Mouse (Mus musculus): Measurements from ENCODE around the gene Dhcr7. TPM values are rescaled to one million over a fixed set of nuclear protein-coding genes. Genes with fewer than 3 reads are reported as not detected.
A peak's percentile ranks its signal among the peaks of the same experiment; 100 is the strongest.

Gene Dhcr7
- polyA plus RNA-seq, 1 experiment from 2014 or later, result 23.9 TPM

GRCm38 (mm10) chr7:143848768-143849482 lies 26.0 kb downstream of the Dhcr7 start:
- Histone ChIP-seq H3K9me3 (ENCODE audit: control insufficient read depth, low read length) (no peaks in the 10 kb centered on the region), H3K9ac (ENCODE audit: low read length) (no peak overlapping the region), H3K27ac (replicated peaks) (no peak overlapping the region), H3K4me3 (ENCODE audit: low read depth, low read length) (no peak overlapping the region), H3K36me3 (ENCODE audit: control insufficient read depth, insufficient read depth, low read length) (peaks cover 19% of the 10 kb centered on the region), H3K27me3 (ENCODE audit: control insufficient read depth, insufficient read depth, low read length) (no peaks in the 10 kb centered on the region), H3K4me2 (replicated peaks; ENCODE audit: low read depth) (no peak overlapping the region), H3K4me1 (replicated peaks; ENCODE audit: control insufficient read depth, insufficient read depth) (no peaks in the 10 kb centered on the region)
- ATAC-seq (ENCODE audit: low FRiP score, low TSS enrichment), result peak; percentile 79
- DNase-seq (ENCODE audit: low spot score), result peak; percentile 23
- 69% methylated on average over 6 of the region's 8 CpGs for WGBS
- TF ChIP-seq EP300 (optimal IDR thresholded peaks at IDR 0.05), result no peak

DNA sequence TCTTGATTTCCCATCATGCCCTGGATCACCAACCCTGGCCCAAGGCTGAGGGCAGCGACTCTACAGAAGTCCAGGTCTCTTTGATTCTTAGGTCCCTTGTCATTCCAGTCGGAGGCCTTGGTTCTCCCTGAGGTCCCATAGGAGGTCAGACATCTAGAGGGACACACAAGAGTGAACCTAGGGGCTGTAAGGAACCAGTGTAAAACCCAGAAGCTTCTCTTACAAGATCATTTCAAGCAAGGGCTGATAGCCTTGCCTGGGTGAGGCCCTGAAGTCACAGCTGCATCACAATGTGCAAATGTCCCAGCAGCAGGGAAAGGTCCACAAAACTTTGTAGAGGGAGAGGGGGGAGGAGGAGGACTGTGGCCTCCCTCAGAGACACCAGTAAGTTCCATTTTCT lies 43.6 kb downstream of the Dhcr7 start, which contains the start of gene Gm498:
TSS of gene Gm498 (plus strand) at position 301 of the 400 bp plus-strand sequence.
- H3K27ac ChIP-seq (replicated peaks), result no peak within 1 kb of the TSS
- H3K9me3 ChIP-seq (ENCODE audit: control insufficient read depth, low read length), result no peaks in the 10 kb centered on the region
- no peak within 1 kb of the TSS for H3K4me2 ChIP-seq (replicated peaks; ENCODE audit: low read depth)
- H3K4me1 ChIP-seq (replicated peaks; ENCODE audit: control insufficient read depth, insufficient read depth), result no peaks in the 10 kb centered on the region
- no peak within 1 kb of the TSS for H3K9ac ChIP-seq (ENCODE audit: low read length)
- ATAC-seq (ENCODE audit: low FRiP score, low TSS enrichment) (no peak), DNase-seq (ENCODE audit: low spot score) (no peak)
- no peaks in the 10 kb centered on the region for H3K27me3 ChIP-seq (ENCODE audit: control insufficient read depth, insufficient read depth, low read length)
- no peak for TF ChIP-seq EP300 (optimal IDR thresholded peaks at IDR 0.05)
- TF ChIP-seq CTCF (IDR thresholded peaks at IDR 0.05; ENCODE audit: low read depth), result no peak
- 70% methylated on average over 2 of the region's 2 CpGs for WGBS
- no peak within 1 kb of the TSS for H3K4me3 ChIP-seq (ENCODE audit: low read depth, low read length)
- no peaks in the 10 kb centered on the region for H3K36me3 ChIP-seq (ENCODE audit: control insufficient read depth, insufficient read depth, low read length)

GRCm38 (mm10) chr7:143868874-143869273 lies 45.9 kb downstream of the Dhcr7 start:
- DNase-seq (ENCODE audit: low spot score), result no peak
- 83% methylated on average over 4 of the region's 4 CpGs for WGBS
- Histone ChIP-seq H3K4me3 (ENCODE audit: low read depth, low read length) (no peak overlapping the region), H3K36me3 (ENCODE audit: control insufficient read depth, insufficient read depth, low read length) (no peaks in the 10 kb centered on the region), H3K9ac (ENCODE audit: low read length) (no peak overlapping the region), H3K4me1 (replicated peaks; ENCODE audit: control insufficient read depth, insufficient read depth) (no peaks in the 10 kb centered on the region), H3K9me3 (ENCODE audit: control insufficient read depth, low read length) (0 out of 2 replicates have a peak, but pooled peaks cover 2% of the 10 kb centered on the region), H3K4me2 (replicated peaks; ENCODE audit: low read depth) (no peak overlapping the region), H3K27me3 (ENCODE audit: control insufficient read depth, insufficient read depth, low read length) (no peaks in the 10 kb centered on the region), H3K27ac (replicated peaks) (no peak overlapping the region)
- TF ChIP-seq CTCF (IDR thresholded peaks at IDR 0.05; ENCODE audit: low read depth) (no peak), EP300 (optimal IDR thresholded peaks at IDR 0.05) (no peak)
- ATAC-seq (ENCODE audit: low FRiP score, low TSS enrichment), result no peak

GRCm38 (mm10) chr7:143883717-143884116 lies 60.8 kb downstream of the Dhcr7 start:
- H3K9ac ChIP-seq (ENCODE audit: low read length), result no peak overlapping the region
- no peak for TF ChIP-seq CTCF (IDR thresholded peaks at IDR 0.05; ENCODE audit: low read depth)
- no peak for TF ChIP-seq EP300 (optimal IDR thresholded peaks at IDR 0.05)
- ATAC-seq (ENCODE audit: low FRiP score, low TSS enrichment) (no peak), DNase-seq (ENCODE audit: low spot score) (no peak)
- H3K4me1 ChIP-seq (replicated peaks; ENCODE audit: control insufficient read depth, insufficient read depth), result no peaks in the 10 kb centered on the region
- no peak overlapping the region for H3K4me3 ChIP-seq (ENCODE audit: low read depth, low read length)
- no peak overlapping the region for H3K27ac ChIP-seq (replicated peaks)
- 65% methylated on average over 6 of the region's 6 CpGs for WGBS
- H3K4me2 ChIP-seq (replicated peaks; ENCODE audit: low read depth), result no peak overlapping the region
- H3K27me3 ChIP-seq (ENCODE audit: control insufficient read depth, insufficient read depth, low read length), result no peaks in the 10 kb centered on the region
- H3K36me3 ChIP-seq (ENCODE audit: control insufficient read depth, insufficient read depth, low read length), result no peaks in the 10 kb centered on the region
- H3K9me3 ChIP-seq (ENCODE audit: control insufficient read depth, low read length), result no peaks in the 10 kb centered on the region

DNA sequence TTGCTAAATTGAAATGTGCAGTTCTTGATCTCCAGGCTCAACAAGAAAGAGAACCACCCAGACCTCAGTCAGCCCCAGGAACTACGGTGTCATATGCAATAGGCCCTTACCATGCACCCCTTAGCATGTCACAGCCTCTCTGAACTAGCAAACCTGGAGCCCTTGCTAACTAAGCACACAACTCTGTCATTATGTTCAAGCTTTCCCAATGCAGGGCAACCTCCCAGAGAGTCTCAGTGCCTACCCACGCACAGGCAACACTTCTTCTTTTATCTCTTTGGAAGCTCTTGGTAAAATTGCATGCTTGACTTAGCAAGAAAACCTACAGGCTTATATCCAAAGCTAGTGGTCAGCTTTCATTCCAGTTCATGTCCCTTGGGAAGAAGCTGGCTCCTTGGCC lies 68.2 kb downstream of the Dhcr7 start:
- Histone ChIP-seq H3K36me3 (ENCODE audit: control insufficient read depth, insufficient read depth, low read length) (no peaks in the 10 kb centered on the region), H3K9me3 (ENCODE audit: control insufficient read depth, low read length) (no peaks in the 10 kb centered on the region), H3K27me3 (ENCODE audit: control insufficient read depth, insufficient read depth, low read length) (no peaks in the 10 kb centered on the region), H3K9ac (ENCODE audit: low read length) (no peak overlapping the region), H3K4me1 (replicated peaks; ENCODE audit: control insufficient read depth, insufficient read depth) (no peaks in the 10 kb centered on the region), H3K4me3 (ENCODE audit: low read depth, low read length) (no peak overlapping the region), H3K27ac (replicated peaks) (no peak overlapping the region), H3K4me2 (replicated peaks; ENCODE audit: low read depth) (no peak overlapping the region)
- ATAC-seq (ENCODE audit: low FRiP score, low TSS enrichment), result no peak
- TF ChIP-seq CTCF (IDR thresholded peaks at IDR 0.05; ENCODE audit: low read depth), result no peak
- no peak for TF ChIP-seq EP300 (optimal IDR thresholded peaks at IDR 0.05)
- WGBS, result 81% methylated on average over 2 of the region's 2 CpGs
- DNase-seq (ENCODE audit: low spot score), result no peak

DNA sequence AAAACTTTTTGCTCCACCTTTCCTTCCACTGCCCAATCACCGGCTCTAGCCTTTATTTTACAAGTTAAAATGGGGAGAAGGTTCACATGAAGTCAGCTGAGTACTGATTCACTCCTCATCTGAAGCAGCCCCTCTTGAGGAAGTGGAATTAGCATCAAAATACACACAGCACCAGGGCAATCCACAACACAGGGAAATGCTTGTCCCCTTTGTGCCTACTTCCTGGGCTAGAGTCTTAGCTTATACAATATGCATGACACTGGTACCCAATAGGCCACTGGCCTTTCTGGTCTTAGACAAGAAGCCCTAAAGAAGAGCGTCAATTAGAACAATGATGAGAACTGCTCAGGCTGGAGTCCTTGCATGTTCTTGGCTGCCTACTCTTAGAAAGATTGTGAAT lies 69.4 kb downstream of the Dhcr7 start:
- no peak for ATAC-seq (ENCODE audit: low FRiP score, low TSS enrichment)
- H3K9ac ChIP-seq (ENCODE audit: low read length), result no peak overlapping the region
- no peak overlapping the region for H3K4me3 ChIP-seq (ENCODE audit: low read depth, low read length)
- no peak for DNase-seq (ENCODE audit: low spot score)
- no peaks in the 10 kb centered on the region for H3K27me3 ChIP-seq (ENCODE audit: control insufficient read depth, insufficient read depth, low read length)
- no peaks in the 10 kb centered on the region for H3K9me3 ChIP-seq (ENCODE audit: control insufficient read depth, low read length)
- no peaks in the 10 kb centered on the region for H3K4me1 ChIP-seq (replicated peaks; ENCODE audit: control insufficient read depth, insufficient read depth)
- 72% methylated on average over 2 of the region's 2 CpGs for WGBS
- no peaks in the 10 kb centered on the region for H3K36me3 ChIP-seq (ENCODE audit: control insufficient read depth, insufficient read depth, low read length)
- TF ChIP-seq EP300 (optimal IDR thresholded peaks at IDR 0.05) (no peak), CTCF (IDR thresholded peaks at IDR 0.05; ENCODE audit: low read depth) (no peak)
- H3K27ac ChIP-seq (replicated peaks), result no peak overlapping the region
- H3K4me2 ChIP-seq (replicated peaks; ENCODE audit: low read depth), result no peak overlapping the region

Small RNAs within 50 kb of the gene (microRNA-seq; reads per million reads assigned to microRNA genes)
- gene Gm22064, result not detected

Other genes starting within 250 kb of the Dhcr7 start
- gene Cars, start 223.1 kb upstream of the Dhcr7 start, polyA plus RNA-seq (2015; fragmentation: Nextera tagmentation; extraction: Ambion mirVana), result 45.5 and 53.7 TPM in 2 replicates
- gene Tnfrsf26, start 194.4 kb upstream of the Dhcr7 start, polyA plus RNA-seq (2015; fragmentation: Nextera tagmentation; extraction: Ambion mirVana), result 0.13 and 0.17 TPM in 2 replicates
- gene Tnfrsf22, start 173.5 kb upstream of the Dhcr7 start, polyA plus RNA-seq (2015; fragmentation: Nextera tagmentation; extraction: Ambion mirVana), result 3.9 and 4.7 TPM in 2 replicates
- 2.9 and 4.0 TPM in 2 replicates for gene Tnfrsf23, start 137.3 kb upstream of the Dhcr7 start, polyA plus RNA-seq (2015; fragmentation: Nextera tagmentation; extraction: Ambion mirVana)
- 29.9 and 32.0 TPM in 2 replicates for gene Osbpl5, start 66.2 kb upstream of the Dhcr7 start, polyA plus RNA-seq (2015; fragmentation: Nextera tagmentation; extraction: Ambion mirVana)
- gene Mrgprg, start 56.2 kb upstream of the Dhcr7 start, polyA plus RNA-seq (2015; fragmentation: Nextera tagmentation; extraction: Ambion mirVana), result not detected in 2 replicates
- 0.55 and 0.63 TPM in 2 replicates for gene Mrgpre, start 38.6 kb upstream of the Dhcr7 start, polyA plus RNA-seq (2015; fragmentation: Nextera tagmentation; extraction: Ambion mirVana)
- 8.5 and 9.2 TPM in 2 replicates for gene Nadsyn1, start 296 bp upstream of the Dhcr7 start, polyA plus RNA-seq (2015; fragmentation: Nextera tagmentation; extraction: Ambion mirVana)
- 0.07 TPM in 1 of 2 replicates, not detected in the other for gene Gm498, start 43.7 kb downstream of the Dhcr7 start, polyA plus RNA-seq (2015; fragmentation: Nextera tagmentation; extraction: Ambion mirVana)
- 0.68 and 0.69 TPM in 2 replicates for gene Shank2, start 178.8 kb downstream of the Dhcr7 start, polyA plus RNA-seq (2015; fragmentation: Nextera tagmentation; extraction: Ambion mirVana)

All from stomach, postnatal 0 days (tissue).